Mouse (Mus musculus): ENCODE measurements around the gene Tent2.

GRCm38 (mm10) chr13:93096643-93097042, 95.5 kb downstream of the Tent2 start:
- TF ChIP-seq CTCF (IDR thresholded peaks at IDR 0.05; ENCODE audit: control insufficient read depth, insufficient read depth, insufficient replicate concordance, low read depth, low read length) (no peak), POLR2A (IDR thresholded peaks at IDR 0.05; ENCODE audit: control insufficient read depth, low read depth, low read length) (no peak)

All from testis, adult 2 months (tissue).